Mouse (Mus musculus) ES-Bruce4 (cell line): ENCODE data around the gene Chrna5. TPM values are rescaled to one million over a fixed set of nuclear protein-coding genes. Genes with fewer than 3 reads are reported as not detected.

Experiments
- H3K27ac ChIP-seq: 2 replicates; pipeline ENCODE4 v1.5.1; 2012; ENCODE audit warnings: low read length, inconsistent platforms; ENCODE audit not compliant: insufficient read depth
- H3K27me3 ChIP-seq: 2 replicates; pipeline ENCODE4 v1.6.1; 2012; ENCODE audit warnings: mild to moderate bottlenecking, low read length, inconsistent platforms; ENCODE audit not compliant: control insufficient read depth, poor library complexity, insufficient read depth, severe bottlenecking
- H3K36me3 ChIP-seq: 2 replicates; pipeline ENCODE4 v1.6.1; 2012; ENCODE audit warnings: inconsistent platforms, mild to moderate bottlenecking, low read length, moderate library complexity; ENCODE audit not compliant: control insufficient read depth, poor library complexity, insufficient read depth, severe bottlenecking
- H3K4me1 ChIP-seq: one replicate; pipeline ENCODE4 v1.8.1; 2011; ENCODE audit warnings: low read length; ENCODE audit not compliant: control insufficient read depth, insufficient read depth
- H3K4me3 ChIP-seq: 2 replicates; pipeline ENCODE4 v1.5.1; 2011; ENCODE audit warnings: low read depth, mild to moderate bottlenecking, low read length
- H3K9ac ChIP-seq: 2 replicates; pipeline ENCODE4 v1.6.1; 2012; ENCODE audit warnings: low read depth, mild to moderate bottlenecking, inconsistent platforms; ENCODE audit not compliant: poor library complexity, severe bottlenecking
- H3K9me3 ChIP-seq: replicated peaks from 2 replicates; pipeline ENCODE4 v1.6.1; 2012; ENCODE audit warnings: mild to moderate bottlenecking, low read length, inconsistent platforms; ENCODE audit not compliant: control insufficient read depth, poor library complexity, insufficient read depth, severe bottlenecking
- CTCF ChIP-seq: IDR thresholded peaks from one replicate; pipeline ENCODE4 v1.8.1; 2011; ENCODE audit warnings: low read depth, low read length
- EP300 ChIP-seq: IDR thresholded peaks from 2 replicates; pipeline ENCODE4 v1.6.1; 2011; ENCODE audit warnings: low read depth, low read length; ENCODE audit not compliant: insufficient read depth
- POLR2A ChIP-seq: IDR thresholded peaks from one replicate; pipeline ENCODE4 v1.8.1; 2011; ENCODE audit warnings: low read length; ENCODE audit not compliant: insufficient read depth
- polyA plus RNA-seq: library from polyadenylated mRNA; stranded (reverse); fragments of >200 nt; gene quantifications from 2 replicates; pipeline ENCODE4 v1.2.4, GENCODE M21; 2011; ENCODE audit warnings: low read depth; ENCODE audit not compliant: missing spikeins, insufficient read depth, insufficient read length

Chrna5 gene
- polyA plus RNA-seq, 1 experiment: 1.2 TPM

GRCm38 (mm10) chr9:55045001-55045400, 64.3 kb downstream of the Chrna5 start:
- no peak for TF ChIP-seq EP300
- TF ChIP-seq POLR2A: no peak
- no peak for TF ChIP-seq CTCF
- H3K27ac ChIP-seq: no peak overlapping the region
- H3K9ac ChIP-seq: no peak overlapping the region
- no peaks in the 10 kb centered on the region for H3K9me3 ChIP-seq
- no peak overlapping the region for H3K4me3 ChIP-seq
- no peaks in the 10 kb centered on the region for H3K36me3 ChIP-seq
- H3K4me1 ChIP-seq: no peaks in the 10 kb centered on the region
- H3K27me3 ChIP-seq: no peaks in the 10 kb centered on the region

- no peaks in the 10 kb centered on the region for H3K27me3 ChIP-seq
- no peaks in the 10 kb centered on the region for H3K9me3 ChIP-seq
- no peaks in the 10 kb centered on the region for H3K36me3 ChIP-seq
- TF ChIP-seq EP300 (no peak), CTCF (no peak), POLR2A (no peak)
- no peaks in the 10 kb centered on the region for H3K4me1 ChIP-seq
- H3K4me3 ChIP-seq: no peak overlapping the region
- no peak overlapping the region for H3K27ac ChIP-seq
- H3K9ac ChIP-seq: no peak overlapping the region
These were observed 66.1 kb downstream of the Chrna5 start for GRCm38 (mm10) chr9:55046764-55047163.

GRCm38 (mm10) chr9:55048211-55048880, 67.7 kb downstream of the Chrna5 start, which contains the start of gene Chrnb4:
Gene Chrnb4, minus strand, starts transcription at chr9:55048779.
- Histone ChIP-seq H3K27ac (no peak within 1 kb of the TSS), H3K4me3 (peak within 1 kb of the TSS; percentile 78), H3K36me3 (no peaks in the 10 kb centered on the region), H3K9ac (peak within 1 kb of the TSS; percentile 16; the same call in 1 of the 2 replicates), H3K4me1 (no peaks in the 10 kb centered on the region), H3K9me3 (no peaks in the 10 kb centered on the region), H3K27me3 (no peaks in the 10 kb centered on the region)
- no peak for TF ChIP-seq CTCF
- no peak for TF ChIP-seq POLR2A
- 0 out of 2 replicates have a peak, but pooled peaks have one; percentile 4 for TF ChIP-seq EP300

GRCm38 (mm10) chr9:55055386-55055930, 74.8 kb downstream of the Chrna5 start:
- Histone ChIP-seq H3K9ac (no peak overlapping the region), H3K9me3 (no peaks in the 10 kb centered on the region), H3K36me3 (no peaks in the 10 kb centered on the region), H3K4me3 (no peak overlapping the region), H3K27me3 (no peaks in the 10 kb centered on the region), H3K4me1 (no peaks in the 10 kb centered on the region), H3K27ac (no peak overlapping the region)
- TF ChIP-seq EP300: no peak
- no peak for TF ChIP-seq CTCF
- no peak for TF ChIP-seq POLR2A

Other genes with a start within 250 kb of the Chrna5 start
- 108 and 109 TPM in 2 replicates for gene Wdr61, start 246.4 kb upstream of the Chrna5 start, polyA plus RNA-seq
- gene Crabp1, start 216.1 kb upstream of the Chrna5 start, polyA plus RNA-seq: 13.5 and 21.8 TPM in 2 replicates
- 114 and 126 TPM in 2 replicates for gene Ireb2, start 117.1 kb upstream of the Chrna5 start, polyA plus RNA-seq
- 5.2 and 5.5 TPM in 2 replicates for gene Hykk, start 63.6 kb upstream of the Chrna5 start, polyA plus RNA-seq
- gene Psma4, start 30.1 kb upstream of the Chrna5 start, polyA plus RNA-seq: 300 and 320 TPM in 2 replicates
- 6.2 and 7.7 TPM in 2 replicates for gene AY074887, start 29.9 kb upstream of the Chrna5 start, polyA plus RNA-seq
- gene Chrna3, start 45.7 kb downstream of the Chrna5 start, polyA plus RNA-seq: not detected in 2 replicates
- gene Chrnb4, start 67.9 kb downstream of the Chrna5 start, polyA plus RNA-seq: 0.79 and 1.8 TPM in 2 replicates
- gene Ube2q2, start 168.0 kb downstream of the Chrna5 start, polyA plus RNA-seq: 59.6 and 72.4 TPM in 2 replicates
- 93.0 and 102 TPM in 2 replicates for gene Fbxo22, start 228.0 kb downstream of the Chrna5 start, polyA plus RNA-seq